Mouse (Mus musculus) kidney, embryonic 15.5 days (tissue): ENCODE results near the gene Heyl. TPM values are rescaled to one million over a fixed set of nuclear protein-coding genes. Genes with fewer than 3 reads are reported as not detected.

ENCODE experiments used
- ATAC-seq: fragments of 200-750 bp; cut with Nextera tagmentation; replicated peaks from 2 replicates; pipeline ENCODE4 v1.8.0; 2017; ENCODE audit warnings: moderate TSS enrichment; ENCODE audit not compliant: low FRiP score
- H3K27ac ChIP-seq: fragments of 300-500 bp; sonication (generic); 2 replicates; pipeline ENCODE4 v1.5.1; 2015; ENCODE audit warnings: mild to moderate bottlenecking, inconsistent platforms
- H3K27me3 ChIP-seq: fragments of 300-500 bp; sonication (generic); 2 replicates; pipeline ENCODE4 v1.6.1; 2015; ENCODE audit warnings: inconsistent platforms
- H3K36me3 ChIP-seq: fragments of 300-500 bp; sonication (generic); 2 replicates; pipeline ENCODE4 v1.6.1; 2015; ENCODE audit warnings: inconsistent platforms
- H3K4me1 ChIP-seq: fragments of 300-500 bp; sonication (generic); 2 replicates; pipeline ENCODE4 v1.6.1; 2015; ENCODE audit warnings: inconsistent platforms
- H3K4me2 ChIP-seq: fragments of 300-500 bp; sonication (generic); 2 replicates; pipeline ENCODE4 v1.6.1; 2015; ENCODE audit warnings: moderate library complexity, mild to moderate bottlenecking, inconsistent platforms
- H3K4me3 ChIP-seq: fragments of 300-500 bp; sonication (generic); replicated peaks from 2 replicates; pipeline ENCODE4 v1.5.1; 2015; ENCODE audit warnings: mild to moderate bottlenecking, inconsistent platforms
- H3K9ac ChIP-seq: fragments of 300-500 bp; sonication (generic); 2 replicates; pipeline ENCODE4 v1.6.1; 2015; ENCODE audit warnings: mild to moderate bottlenecking, inconsistent platforms
- H3K9me3 ChIP-seq: fragments of 300-500 bp; sonication (generic); replicated peaks from 2 replicates; pipeline ENCODE4 v1.6.1; 2016; ENCODE audit warnings: inconsistent platforms
- WGBS: fragments of 180-500 bp; shearing (Covaris S2); methylation state at CpG from one replicate; pipeline ENCODE4 v1.1.7; 2015; ENCODE audit warnings: mixed read lengths; 5-methylcytosine and 5-hydroxymethylcytosine counted together
- polyA plus RNA-seq: library from polyadenylated mRNA; unstranded; fragments of >200 nt; fragmentation: Nextera tagmentation; extraction: Ambion mirVana; gene quantifications from 2 replicates; pipeline ENCODE4 v1.2.1, GENCODE M21; 2015

Gene Heyl
- polyA plus RNA-seq: 44.2 and 47.7 TPM in 2 replicates

DNA sequence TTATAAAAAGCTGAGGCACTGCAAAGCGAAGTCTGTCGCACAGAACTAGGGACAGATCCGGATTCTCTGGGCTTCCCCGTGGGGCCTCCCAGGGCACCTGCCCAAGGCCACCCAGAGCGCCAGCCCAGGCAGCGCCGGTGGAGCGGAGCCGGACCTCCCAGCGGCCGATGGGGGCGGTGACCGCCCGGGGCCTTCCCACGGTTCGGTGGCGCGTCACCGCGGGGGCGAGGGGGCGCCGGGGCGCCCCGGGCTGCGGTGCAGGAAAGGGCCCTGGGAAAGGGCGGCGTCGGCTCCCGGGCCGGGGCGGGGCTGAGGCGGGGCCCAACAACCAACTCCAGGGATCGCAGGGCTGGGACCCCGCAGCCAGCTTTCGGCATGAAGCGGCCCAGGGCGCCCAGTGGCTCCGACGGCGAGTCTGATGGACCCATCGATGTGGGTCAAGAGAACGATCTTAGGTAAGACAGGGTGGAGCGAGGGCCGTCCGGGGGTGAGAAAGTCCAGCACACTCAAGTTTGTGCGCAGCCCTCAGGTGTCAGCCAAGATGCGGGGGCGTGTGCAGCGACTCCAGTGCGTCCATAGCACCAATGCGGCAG is at the start of gene Heyl:
TSS of gene Heyl (plus strand) at position 65 of the 593 bp plus-strand sequence.
- Histone ChIP-seq H3K4me3 (peak within 1 kb of the TSS; percentile 51), H3K9ac (peak within 1 kb of the TSS; percentile 50), H3K4me2 (peak within 1 kb of the TSS; percentile 78), H3K27me3 (peaks cover 16% of the 10 kb centered on the region; the same call in 1 of the 2 replicates), H3K27ac (peak within 1 kb of the TSS; percentile 92), H3K4me1 (peaks cover 92% of the 10 kb centered on the region), H3K36me3 (no peaks in the 10 kb centered on the region), H3K9me3 (no peaks in the 10 kb centered on the region)
- 1% methylated on average over 52 of the region's 52 CpGs for WGBS
- ATAC-seq: peak; percentile 91

DNA sequence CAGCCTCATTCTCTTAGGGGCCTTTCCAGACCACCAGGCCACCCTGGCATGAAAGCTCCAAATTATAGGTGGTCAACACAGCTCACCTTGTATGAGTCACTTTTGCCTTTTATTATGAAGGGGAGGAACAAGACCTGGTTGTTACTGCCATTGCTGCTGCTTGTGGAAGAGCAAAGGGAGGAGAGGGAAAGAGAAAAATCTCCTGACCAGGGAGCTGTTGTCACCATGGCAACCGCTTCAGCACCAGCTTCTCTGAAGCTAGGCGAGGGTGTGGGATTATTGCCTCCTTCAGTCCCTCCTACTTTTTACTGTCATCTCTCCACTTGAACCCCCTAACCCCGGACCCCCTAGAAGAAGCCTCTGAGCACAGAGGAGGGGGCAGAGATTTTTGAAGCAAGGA is 48.5 kb upstream of the Heyl start:
- 46% methylated on average over 3 of the region's 3 CpGs for whole genome bisulfite sequencing
- no peak overlapping the region for H3K4me2 ChIP-seq
- no peaks in the 10 kb centered on the region for H3K36me3 ChIP-seq
- peaks cover 73% of the 10 kb centered on the region for H3K27me3 ChIP-seq
- H3K4me1 ChIP-seq: peaks cover 22% of the 10 kb centered on the region
- no peak overlapping the region for H3K9ac ChIP-seq
- H3K4me3 ChIP-seq: no peak overlapping the region
- H3K9me3 ChIP-seq: no peaks in the 10 kb centered on the region
- ATAC-seq: no peak
- H3K27ac ChIP-seq: no peak overlapping the region

- Histone ChIP-seq H3K36me3 (no peaks in the 10 kb centered on the region), H3K4me3 (no peak overlapping the region), H3K9me3 (no peaks in the 10 kb centered on the region), H3K4me2 (no peak overlapping the region), H3K9ac (no peak overlapping the region), H3K27ac (no peak overlapping the region), H3K27me3 (peaks cover 14% of the 10 kb centered on the region), H3K4me1 (0 out of 2 replicates have a peak, but pooled peaks cover 4% of the 10 kb centered on the region)
- no peak for ATAC-seq
- 80% methylated on average over 11 of the region's 11 CpGs for WGBS
Measured at GRCm38 (mm10) chr4:123192336-123192735, 41.0 kb upstream of the Heyl start.

GRCm38 (mm10) chr4:123193791-123194190 is 39.6 kb upstream of the Heyl start:
- H3K36me3 ChIP-seq: no peaks in the 10 kb centered on the region
- no peak overlapping the region for H3K4me2 ChIP-seq
- 0 out of 2 replicates have a peak, but pooled peaks cover 4% of the 10 kb centered on the region for H3K4me1 ChIP-seq
- peaks cover 18% of the 10 kb centered on the region for H3K27me3 ChIP-seq
- no peak overlapping the region for H3K9ac ChIP-seq
- no peak overlapping the region for H3K27ac ChIP-seq
- no peak overlapping the region for H3K4me3 ChIP-seq
- WGBS: 87% methylated on average over 11 of the region's 11 CpGs
- ATAC-seq: no peak
- H3K9me3 ChIP-seq: no peaks in the 10 kb centered on the region

DNA sequence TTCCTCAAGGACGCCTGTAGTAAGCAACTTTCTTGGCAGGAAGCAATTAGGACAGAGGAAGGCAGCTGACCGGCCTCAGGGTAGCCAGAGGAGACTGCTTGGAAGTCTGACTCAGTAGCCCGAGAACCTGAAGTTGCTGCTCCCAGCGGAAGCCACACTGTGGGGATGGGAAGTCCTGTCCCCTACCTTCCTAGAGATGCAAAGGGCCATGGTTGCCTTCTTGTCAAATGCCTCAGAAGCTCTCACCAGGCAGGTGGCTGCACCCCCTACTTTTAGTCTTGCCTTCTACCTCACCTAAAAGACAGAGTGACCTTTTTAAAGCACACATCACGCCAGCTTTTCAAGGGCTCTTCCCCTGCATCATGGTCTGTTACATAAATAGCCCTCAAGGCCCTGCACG is 36.7 kb upstream of the Heyl start:
- Histone ChIP-seq H3K27me3 (peaks cover 40% of the 10 kb centered on the region), H3K9me3 (no peaks in the 10 kb centered on the region), H3K4me1 (peaks cover 15% of the 10 kb centered on the region), H3K9ac (no peak overlapping the region), H3K27ac (no peak overlapping the region), H3K4me2 (no peak overlapping the region), H3K4me3 (no peak overlapping the region), H3K36me3 (no peaks in the 10 kb centered on the region)
- WGBS: 34% methylated on average over 6 of the region's 6 CpGs
- ATAC-seq: no peak

GRCm38 (mm10) chr4:123200771-123201185 is 32.6 kb upstream of the Heyl start:
- peak overlapping the region; percentile 46 for H3K4me3 ChIP-seq
- WGBS: 2% methylated on average over 15 of the region's 15 CpGs
- H3K4me1 ChIP-seq: peaks cover 22% of the 10 kb centered on the region
- H3K9ac ChIP-seq: peak overlapping the region; percentile 44; the same call in 1 of the 2 replicates
- ATAC-seq: peak; percentile 43; the same call in 1 of the 2 replicates
- H3K27ac ChIP-seq: no peak overlapping the region
- no peaks in the 10 kb centered on the region for H3K36me3 ChIP-seq
- H3K27me3 ChIP-seq: peaks cover 54% of the 10 kb centered on the region
- H3K9me3 ChIP-seq: no peaks in the 10 kb centered on the region
- peak overlapping the region; percentile 87 for H3K4me2 ChIP-seq

DNA sequence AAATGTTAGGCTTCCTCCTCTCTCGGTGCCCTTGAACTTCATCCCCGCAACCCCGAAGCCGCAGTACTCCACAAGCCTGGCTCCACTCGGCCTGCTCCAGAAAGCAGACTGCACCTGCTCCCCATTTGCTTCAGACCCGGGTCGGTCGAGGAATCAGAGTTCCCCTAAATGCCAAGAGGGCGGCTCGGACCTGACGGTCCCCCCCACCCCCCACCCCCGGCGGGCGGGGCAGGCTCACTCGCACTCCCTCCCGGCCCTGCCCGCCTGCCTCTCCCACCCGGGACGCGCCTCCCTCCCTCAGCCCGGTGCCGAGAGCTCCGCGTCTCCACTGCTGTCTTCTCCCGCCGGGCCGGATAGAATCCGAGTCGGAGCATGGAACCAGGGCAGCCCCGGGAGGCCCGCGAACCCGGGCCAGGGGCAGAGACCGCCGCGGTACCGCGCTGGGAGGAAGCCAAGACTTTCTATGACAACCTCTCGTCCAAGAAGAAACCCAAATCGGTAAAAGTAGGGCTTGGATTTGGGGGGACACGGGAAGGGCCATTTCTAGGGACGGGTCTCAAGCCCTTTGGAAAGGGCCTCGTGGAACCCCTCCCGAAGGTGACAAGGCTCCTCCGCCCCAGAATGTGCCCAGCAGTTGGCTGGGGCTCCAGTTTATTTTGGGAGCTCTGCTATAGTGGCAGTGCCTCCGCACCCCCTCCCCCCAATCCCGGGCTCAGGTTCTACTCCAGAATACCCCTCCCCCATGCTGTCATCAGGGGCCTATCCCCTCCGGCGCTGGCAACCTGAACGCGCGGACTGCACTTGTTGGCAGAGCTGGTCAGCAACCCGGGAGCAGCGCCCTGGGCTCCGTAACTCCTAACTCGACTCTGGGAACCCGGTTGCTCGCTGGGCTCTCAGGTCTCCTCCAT is 31.9 kb upstream of the Heyl start, which contains the start of gene Nt5c1a:
TSS of gene Nt5c1a (plus strand) at position 319 of the 908 bp plus-strand sequence.
- H3K9me3 ChIP-seq: no peaks in the 10 kb centered on the region
- H3K4me1 ChIP-seq: peaks cover 21% of the 10 kb centered on the region
- H3K36me3 ChIP-seq: no peaks in the 10 kb centered on the region
- ATAC-seq: peak; percentile 44
- H3K27ac ChIP-seq: no peak within 1 kb of the TSS
- 1% methylated on average over 58 of the region's 58 CpGs for WGBS
- H3K4me3 ChIP-seq: peak within 1 kb of the TSS; percentile 46
- H3K4me2 ChIP-seq: peak within 1 kb of the TSS; percentile 87
- H3K9ac ChIP-seq: peak within 1 kb of the TSS; percentile 44
- peaks cover 51% of the 10 kb centered on the region for H3K27me3 ChIP-seq

DNA sequence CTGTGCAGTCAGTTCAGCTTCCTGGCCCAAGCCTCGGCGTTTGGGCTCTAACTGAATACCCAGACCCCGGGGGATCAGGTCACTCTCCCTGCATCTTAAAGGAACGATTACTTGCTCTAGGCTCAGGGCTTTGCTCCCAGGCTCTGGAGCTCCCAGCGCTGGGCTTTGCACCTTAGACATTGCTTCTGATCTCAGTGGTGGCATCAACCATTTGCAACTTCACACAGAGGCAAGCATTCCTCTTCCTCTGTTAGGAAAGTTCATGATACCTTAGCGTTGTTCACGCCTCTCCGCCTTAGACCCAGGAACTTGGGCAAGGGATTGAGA is 31.3 kb upstream of the Heyl start:
- no peak overlapping the region for H3K9ac ChIP-seq
- peaks cover 53% of the 10 kb centered on the region for H3K27me3 ChIP-seq
- H3K36me3 ChIP-seq: no peaks in the 10 kb centered on the region
- peak overlapping the region; percentile 87 for H3K4me2 ChIP-seq
- H3K4me1 ChIP-seq: peaks cover 18% of the 10 kb centered on the region
- H3K9me3 ChIP-seq: no peaks in the 10 kb centered on the region
- peak overlapping the region; percentile 46 for H3K4me3 ChIP-seq
- no peak for ATAC-seq
- WGBS: 12% methylated on average over 8 of the region's 8 CpGs
- H3K27ac ChIP-seq: no peak overlapping the region

DNA sequence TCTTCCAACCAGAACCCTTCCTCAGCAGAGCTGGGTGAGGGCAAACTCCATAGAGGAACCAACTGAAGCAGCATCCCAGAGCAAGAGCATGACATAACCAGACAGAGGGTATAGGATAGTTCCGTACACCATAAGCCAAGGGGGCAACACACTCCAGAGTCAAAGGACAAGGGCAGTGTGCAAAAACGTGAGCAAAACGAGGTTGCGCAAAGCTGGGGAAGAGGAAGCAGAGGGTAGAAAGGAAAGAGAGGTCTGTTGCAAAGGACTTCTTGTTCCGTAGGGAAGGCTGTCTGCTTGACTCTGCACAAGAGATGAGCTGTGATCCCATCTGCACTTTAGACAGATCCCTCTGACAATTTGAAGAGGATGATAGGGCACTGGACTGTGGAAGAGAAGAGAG is 26.0 kb upstream of the Heyl start:
- H3K27me3 ChIP-seq: peaks cover 26% of the 10 kb centered on the region
- no peak overlapping the region for H3K27ac ChIP-seq
- H3K9ac ChIP-seq: no peak overlapping the region
- no peak overlapping the region for H3K4me2 ChIP-seq
- no peaks in the 10 kb centered on the region for H3K36me3 ChIP-seq
- peaks cover 18% of the 10 kb centered on the region for H3K4me1 ChIP-seq
- ATAC-seq: no peak
- no peak overlapping the region for H3K4me3 ChIP-seq
- 70% methylated on average over 5 of the region's 5 CpGs for WGBS
- no peaks in the 10 kb centered on the region for H3K9me3 ChIP-seq

DNA sequence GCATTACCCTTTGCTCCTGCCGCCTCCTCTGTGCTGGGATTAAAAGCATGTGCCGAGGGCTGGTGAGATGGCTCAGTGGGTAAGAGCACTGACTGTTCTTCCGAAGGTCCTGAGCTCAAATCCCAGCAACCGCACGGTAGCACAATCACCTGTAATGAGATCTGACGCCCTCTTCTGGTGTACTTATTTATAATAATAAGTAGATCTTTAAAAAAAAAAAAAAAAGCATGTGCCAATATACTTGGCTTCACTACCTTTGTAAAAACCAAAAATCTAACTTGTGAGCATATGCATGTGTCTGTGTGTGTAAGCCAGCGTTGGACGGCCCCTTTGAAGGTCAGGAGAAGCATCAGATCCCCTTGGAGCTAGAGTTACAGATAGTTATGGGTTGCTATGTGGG is 22.4 kb upstream of the Heyl start:
- ATAC-seq: no peak
- Histone ChIP-seq H3K4me1 (peaks cover 18% of the 10 kb centered on the region), H3K27ac (no peak overlapping the region), H3K4me2 (no peak overlapping the region), H3K4me3 (no peak overlapping the region), H3K9ac (no peak overlapping the region), H3K27me3 (peaks cover 14% of the 10 kb centered on the region), H3K9me3 (no peaks in the 10 kb centered on the region), H3K36me3 (no peaks in the 10 kb centered on the region)
- WGBS: 64% methylated on average over 8 of the region's 8 CpGs

DNA sequence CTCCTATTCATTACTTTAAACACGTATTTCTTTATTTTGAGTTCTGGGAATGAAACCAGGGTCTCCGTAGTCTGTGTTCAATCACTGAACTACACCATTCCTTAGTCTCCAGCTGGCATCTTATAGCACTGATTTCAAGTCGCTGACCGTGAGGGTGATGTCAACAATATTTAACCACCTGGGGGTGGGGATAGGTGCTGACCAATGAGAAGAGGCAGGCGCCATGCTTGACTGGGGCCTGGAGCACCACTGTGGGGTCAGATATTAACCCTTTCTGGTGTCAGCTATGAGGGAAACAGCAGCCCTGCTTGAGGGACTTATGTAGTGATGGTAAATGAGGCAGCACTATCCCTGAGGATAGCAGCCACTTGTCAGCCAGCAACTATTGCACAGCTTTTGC is 21.9 kb upstream of the Heyl start:
- Histone ChIP-seq H3K27me3 (peaks cover 14% of the 10 kb centered on the region), H3K27ac (no peak overlapping the region), H3K4me3 (no peak overlapping the region), H3K36me3 (no peaks in the 10 kb centered on the region), H3K4me1 (peaks cover 18% of the 10 kb centered on the region), H3K4me2 (no peak overlapping the region), H3K9ac (no peak overlapping the region), H3K9me3 (no peaks in the 10 kb centered on the region)
- ATAC-seq: peak; percentile 70
- whole genome bisulfite sequencing: 50% methylated on average over 5 of the region's 5 CpGs

DNA sequence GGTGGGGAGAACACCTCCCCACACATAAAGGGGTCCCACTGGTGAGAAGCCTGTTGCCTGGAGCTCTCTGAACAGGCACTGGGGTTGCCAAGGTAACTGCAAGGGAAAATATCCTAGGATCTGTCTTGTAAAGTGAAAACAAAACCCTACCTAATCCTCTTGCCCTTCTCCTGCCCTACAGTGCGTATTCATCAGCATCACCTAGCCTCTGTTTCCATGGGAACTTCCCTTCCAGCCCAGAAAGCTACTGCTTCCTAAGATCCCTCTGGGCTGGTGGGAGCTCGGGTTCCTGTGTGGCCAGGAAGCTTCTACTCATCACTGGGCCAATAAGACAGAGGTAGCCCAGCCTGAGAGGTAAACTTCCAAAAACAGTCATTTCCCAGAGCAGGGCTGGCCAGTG is 21.0 kb upstream of the Heyl start:
- Histone ChIP-seq H3K9ac (no peak overlapping the region), H3K4me2 (no peak overlapping the region), H3K4me1 (peaks cover 18% of the 10 kb centered on the region), H3K27ac (no peak overlapping the region), H3K9me3 (no peaks in the 10 kb centered on the region), H3K36me3 (no peaks in the 10 kb centered on the region), H3K27me3 (peaks cover 5% of the 10 kb centered on the region), H3K4me3 (no peak overlapping the region)
- ATAC-seq: no peak
- 48% methylated on average over 2 of the region's 2 CpGs for WGBS
